Mouse (Mus musculus) hindbrain, embryonic 15.5 days (tissue): ENCODE data around the gene Shc2. TPM values are rescaled to one million over a fixed set of nuclear protein-coding genes. Genes with fewer than 3 reads are reported as not detected.
A peak's percentile ranks its signal among the peaks of the same experiment; 100 is the strongest.

Experiments
- ATAC-seq: fragments of 200-750 bp; cut with Nextera tagmentation; 2 replicates; pipeline ENCODE4 v1.8.0; 2017; ENCODE audit warnings: low read depth, moderate number of reproducible peaks, moderate TSS enrichment; ENCODE audit not compliant: low FRiP score
- H3K27ac ChIP-seq: fragments of 300-500 bp; sonication (generic); replicated peaks from 2 replicates; pipeline ENCODE4 v1.5.1; 2015; ENCODE audit warnings: mild to moderate bottlenecking, inconsistent platforms
- H3K27me3 ChIP-seq: fragments of 300-500 bp; sonication (generic); 2 replicates; pipeline ENCODE4 v1.6.1; 2015; ENCODE audit warnings: control low read depth, inconsistent platforms
- H3K36me3 ChIP-seq: fragments of 300-500 bp; sonication (generic); 2 replicates; pipeline ENCODE4 v1.6.1; 2015; ENCODE audit warnings: control low read depth, inconsistent platforms
- H3K4me1 ChIP-seq: fragments of 300-500 bp; sonication (generic); replicated peaks from 2 replicates; pipeline ENCODE4 v1.6.1; 2015; ENCODE audit warnings: control low read depth, inconsistent platforms
- H3K4me2 ChIP-seq: fragments of 300-500 bp; sonication (generic); 2 replicates; pipeline ENCODE4 v1.6.1; 2015; ENCODE audit warnings: moderate library complexity, mild to moderate bottlenecking, inconsistent platforms
- H3K4me3 ChIP-seq: fragments of 300-500 bp; sonication (generic); 2 replicates; pipeline ENCODE4 v1.5.1; 2015; ENCODE audit warnings: mild to moderate bottlenecking, inconsistent platforms
- H3K9ac ChIP-seq: fragments of 300-500 bp; sonication (generic); 2 replicates; pipeline ENCODE4 v1.6.1; 2015; ENCODE audit warnings: inconsistent platforms
- H3K9me3 ChIP-seq: fragments of 300-500 bp; sonication (generic); 2 replicates; pipeline ENCODE4 v1.6.1; 2016; ENCODE audit warnings: control low read depth, inconsistent platforms
- WGBS: fragments of 180-500 bp; shearing (Covaris S2); methylation state at CpG from one replicate; pipeline ENCODE4 v1.1.7; 2015; 5-methylcytosine and 5-hydroxymethylcytosine counted together
- polyA plus RNA-seq: library from polyadenylated mRNA; unstranded; fragments of >200 nt; fragmentation: Nextera tagmentation; extraction: Ambion mirVana; gene quantifications from 2 replicates; pipeline ENCODE4 v1.2.1, GENCODE M21; 2015

Gene Shc2
- polyA plus RNA-seq, 1 experiment from 2014 or later, result 28.5 TPM

GRCm38 (mm10) chr10:79680606-79681495 is 43.1 kb upstream of the Shc2 start:
- H3K27ac ChIP-seq, result peak overlapping the region; percentile 88
- H3K36me3 ChIP-seq, result peaks cover 13% of the 10 kb centered on the region
- peak overlapping the region; percentile 85 for H3K4me2 ChIP-seq
- peak; percentile 20 for ATAC-seq
- peak overlapping the region; percentile 46 for H3K9ac ChIP-seq
- H3K4me1 ChIP-seq, result peaks cover 24% of the 10 kb centered on the region
- 39% methylated on average over 11 of the region's 11 CpGs for WGBS
- H3K9me3 ChIP-seq, result no peaks in the 10 kb centered on the region
- peak overlapping the region; percentile 64 for H3K4me3 ChIP-seq
- H3K27me3 ChIP-seq, result no peaks in the 10 kb centered on the region

DNA sequence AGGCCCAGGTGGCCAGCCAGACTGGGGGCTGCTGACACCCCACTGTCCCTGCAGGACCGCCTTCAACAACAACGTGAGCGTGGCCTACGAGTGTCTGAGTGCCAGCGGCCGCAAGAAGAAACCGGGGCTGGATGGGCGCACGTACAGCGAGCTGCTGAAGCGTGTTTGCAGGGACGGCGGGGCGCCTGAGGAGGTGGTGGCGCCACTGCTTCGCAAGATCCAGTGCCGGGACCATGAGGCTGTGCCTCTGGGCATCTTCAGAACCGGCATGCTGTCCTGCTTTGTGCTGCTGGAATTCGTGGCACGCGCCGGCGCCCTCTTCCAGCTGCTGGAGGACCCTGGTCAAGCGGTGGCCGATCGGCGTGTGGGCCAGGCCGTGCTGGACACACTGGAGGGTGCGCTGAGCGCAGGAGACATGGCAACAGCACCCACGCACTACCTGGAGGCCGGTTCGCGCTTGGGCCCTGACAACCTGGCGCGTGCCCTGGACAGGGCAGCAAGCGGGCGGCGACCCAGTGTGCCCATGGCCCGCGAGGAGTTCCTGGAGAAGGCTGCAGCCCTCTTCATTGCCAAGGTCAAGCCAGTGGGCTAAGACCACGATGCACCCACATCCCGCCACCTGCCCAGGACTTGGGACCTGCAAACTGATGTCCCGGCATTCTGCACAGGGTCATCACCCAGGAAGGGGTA is 37.8 kb upstream of the Shc2 start:
- Histone ChIP-seq H3K9me3 (no peaks in the 10 kb centered on the region), H3K36me3 (no peaks in the 10 kb centered on the region; the same call in 1 of the 2 replicates), H3K4me1 (peaks cover 13% of the 10 kb centered on the region), H3K9ac (no peak overlapping the region), H3K27me3 (no peaks in the 10 kb centered on the region), H3K4me2 (no peak overlapping the region), H3K27ac (no peak overlapping the region), H3K4me3 (no peak overlapping the region)
- ATAC-seq, result no peak
- 54% methylated on average over 44 of the region's 44 CpGs for WGBS

- no peak overlapping the region for H3K4me3 ChIP-seq
- no peaks in the 10 kb centered on the region for H3K9me3 ChIP-seq
- H3K4me1 ChIP-seq, result peaks cover 24% of the 10 kb centered on the region
- no peak overlapping the region for H3K27ac ChIP-seq
- whole genome bisulfite sequencing, result 90% methylated on average over 3 of the region's 3 CpGs
- no peaks in the 10 kb centered on the region for H3K27me3 ChIP-seq
- H3K9ac ChIP-seq, result no peak overlapping the region
- no peaks in the 10 kb centered on the region; the same call in 1 of the 2 replicates for H3K36me3 ChIP-seq
- ATAC-seq, result no peak
- no peak overlapping the region for H3K4me2 ChIP-seq
Measured at GRCm38 (mm10) chr10:79673054-79673453, 35.3 kb upstream of the Shc2 start.

GRCm38 (mm10) chr10:79672088-79672455 is 34.4 kb upstream of the Shc2 start:
- H3K4me3 ChIP-seq, result no peak overlapping the region
- no peak for ATAC-seq
- peaks cover 27% of the 10 kb centered on the region for H3K4me1 ChIP-seq
- H3K4me2 ChIP-seq, result no peak overlapping the region
- H3K36me3 ChIP-seq, result no peaks in the 10 kb centered on the region; the same call in 1 of the 2 replicates
- 53% methylated on average over 3 of the region's 3 CpGs for WGBS
- no peaks in the 10 kb centered on the region for H3K9me3 ChIP-seq
- no peak overlapping the region for H3K9ac ChIP-seq
- H3K27ac ChIP-seq, result no peak overlapping the region
- no peaks in the 10 kb centered on the region for H3K27me3 ChIP-seq

- WGBS, result 57% methylated on average over 6 of the region's 6 CpGs
Measured at GRCm38 (mm10) chr10:79671396-79672087, 33.8 kb upstream of the Shc2 start.

DNA sequence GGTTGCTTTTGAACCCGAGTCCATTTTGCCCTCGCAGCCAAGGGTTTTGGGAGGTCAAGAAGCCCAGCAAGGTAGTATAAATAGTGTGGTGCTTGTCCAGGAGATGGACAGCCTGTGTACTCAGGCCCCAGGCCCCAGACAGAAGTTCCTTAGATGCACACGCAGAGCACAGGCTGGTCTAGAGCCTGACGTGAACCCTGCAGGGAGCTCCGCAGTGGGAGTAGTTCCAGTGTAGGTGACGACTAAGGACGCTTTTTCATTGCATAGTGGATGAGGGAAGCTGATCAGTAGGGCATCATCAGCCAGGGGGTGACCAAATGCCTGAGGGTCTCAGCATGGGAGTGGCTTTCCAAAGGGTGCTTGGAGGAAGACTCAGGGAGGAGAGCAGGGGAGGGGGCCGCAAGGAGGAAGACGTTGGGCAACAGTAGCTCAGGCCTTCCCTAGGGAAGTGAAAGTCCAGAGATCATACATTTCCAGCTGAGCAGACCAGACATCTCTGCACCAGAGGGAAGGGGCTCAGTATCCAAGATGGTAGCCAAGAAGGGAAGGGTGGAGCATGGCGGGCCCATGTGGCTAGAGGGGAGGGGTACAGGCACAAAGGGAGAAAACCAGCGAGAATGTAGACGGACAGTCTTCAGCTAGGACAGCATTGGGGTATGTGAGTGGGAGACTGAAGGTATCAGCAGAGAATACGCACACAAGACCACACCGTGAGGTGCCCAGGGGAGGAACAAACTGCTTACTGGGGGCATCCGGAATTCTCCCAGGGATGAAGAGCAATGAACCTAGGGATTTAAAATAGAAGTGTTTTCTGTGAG is 32.6 kb upstream of the Shc2 start:
- 33% methylated on average over 15 of the region's 15 CpGs for WGBS
- no peaks in the 10 kb centered on the region for H3K9me3 ChIP-seq
- peak; percentile 25 for ATAC-seq
- peaks cover 27% of the 10 kb centered on the region for H3K4me1 ChIP-seq
- peak overlapping the region; percentile 86 for H3K9ac ChIP-seq
- H3K27ac ChIP-seq, result peak overlapping the region; percentile 97
- H3K4me2 ChIP-seq, result peak overlapping the region; percentile 87
- no peaks in the 10 kb centered on the region for H3K36me3 ChIP-seq
- H3K4me3 ChIP-seq, result peak overlapping the region; percentile 78
- no peaks in the 10 kb centered on the region for H3K27me3 ChIP-seq

More at GRCm38 (mm10) chr10:79671396-79672087, 33.8 kb upstream of the Shc2 start:
- H3K36me3 ChIP-seq, result no peaks in the 10 kb centered on the region; the same call in 1 of the 2 replicates
- ATAC-seq, result no peak
- no peak overlapping the region for H3K9ac ChIP-seq
- H3K4me3 ChIP-seq, result 0 out of 2 replicates have a peak overlapping the region, but pooled peaks have one; percentile 78
- H3K27me3 ChIP-seq, result no peaks in the 10 kb centered on the region
- no peak overlapping the region for H3K27ac ChIP-seq
- H3K4me2 ChIP-seq, result peak overlapping the region; percentile 87
- H3K4me1 ChIP-seq, result peaks cover 27% of the 10 kb centered on the region
- H3K9me3 ChIP-seq, result no peaks in the 10 kb centered on the region

- Histone ChIP-seq H3K4me3 (peak overlapping the region; percentile 78), H3K4me1 (peaks cover 27% of the 10 kb centered on the region), H3K9ac (peak overlapping the region; percentile 86), H3K4me2 (peak overlapping the region; percentile 87), H3K27me3 (no peaks in the 10 kb centered on the region), H3K27ac (peak overlapping the region; percentile 97), H3K36me3 (no peaks in the 10 kb centered on the region), H3K9me3 (no peaks in the 10 kb centered on the region)
- under 1% methylated on average over 47 of the region's 47 CpGs for WGBS
- ATAC-seq, result peak; percentile 67
Measured at GRCm38 (mm10) chr10:79669576-79670057, 31.9 kb upstream of the Shc2 start.

- Histone ChIP-seq H3K9ac (peak within 1 kb of the TSS; percentile 86), H3K36me3 (no peaks in the 10 kb centered on the region), H3K9me3 (no peaks in the 10 kb centered on the region), H3K4me2 (peak within 1 kb of the TSS; percentile 87), H3K4me1 (peaks cover 27% of the 10 kb centered on the region), H3K27me3 (no peaks in the 10 kb centered on the region), H3K4me3 (peak within 1 kb of the TSS; percentile 78), H3K27ac (peak within 1 kb of the TSS; percentile 97)
- ATAC-seq, result peak; percentile 86
- under 1% methylated on average over 44 of the region's 45 CpGs for WGBS
Measured at GRCm38 (mm10) chr10:79668771-79669575, 31.3 kb upstream of the Shc2 start, which contains the start of gene Tpgs1. Gene Tpgs1, plus strand, starts transcription at chr10:79669369.

DNA sequence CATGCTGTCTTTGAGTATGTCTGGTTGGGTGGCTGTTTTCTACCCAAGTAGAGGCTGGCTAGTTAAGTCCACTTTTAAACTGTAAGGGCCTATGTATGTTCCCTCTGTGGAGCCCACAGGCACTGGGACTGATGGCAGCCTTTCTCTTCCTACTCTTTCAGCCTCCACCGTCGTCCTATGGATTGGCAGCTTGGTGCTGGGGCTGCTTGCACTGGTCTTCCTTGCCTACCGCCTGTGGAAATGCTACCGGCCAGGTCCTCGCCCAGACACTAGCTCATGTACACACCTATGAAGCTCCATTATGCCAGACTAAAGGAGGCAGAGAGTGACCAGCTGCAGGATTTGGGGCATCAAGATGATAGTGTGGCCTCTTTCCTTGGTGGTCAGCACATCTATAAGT is 30.4 kb upstream of the Shc2 start:
- peak overlapping the region; percentile 78 for H3K4me3 ChIP-seq
- no peak for ATAC-seq
- no peaks in the 10 kb centered on the region for H3K36me3 ChIP-seq
- peaks cover 27% of the 10 kb centered on the region for H3K4me1 ChIP-seq
- H3K9ac ChIP-seq, result peak overlapping the region; percentile 86
- 83% methylated on average over 5 of the region's 5 CpGs for WGBS
- peak overlapping the region; percentile 97 for H3K27ac ChIP-seq
- H3K27me3 ChIP-seq, result no peaks in the 10 kb centered on the region
- peak overlapping the region; percentile 87 for H3K4me2 ChIP-seq
- H3K9me3 ChIP-seq, result no peaks in the 10 kb centered on the region

GRCm38 (mm10) chr10:79666493-79666892 is 28.8 kb upstream of the Shc2 start:
- no peak for ATAC-seq
- WGBS, result 70% methylated on average over 9 of the region's 9 CpGs
- no peaks in the 10 kb centered on the region for H3K9me3 ChIP-seq
- H3K27ac ChIP-seq, result no peak overlapping the region
- no peak overlapping the region for H3K4me3 ChIP-seq
- H3K36me3 ChIP-seq, result no peaks in the 10 kb centered on the region
- H3K9ac ChIP-seq, result no peak overlapping the region
- H3K4me2 ChIP-seq, result no peak overlapping the region
- no peaks in the 10 kb centered on the region for H3K27me3 ChIP-seq
- peaks cover 24% of the 10 kb centered on the region for H3K4me1 ChIP-seq
